Mouse (Mus musculus): ENCODE results near the gene D630039A03Rik. TPM values are rescaled to one million over a fixed set of nuclear protein-coding genes. Genes with fewer than 3 reads are reported as not detected.

D630039A03Rik gene
- polyA plus RNA-seq, 1 experiment from 2014 or later, result 0.06 TPM

DNA sequence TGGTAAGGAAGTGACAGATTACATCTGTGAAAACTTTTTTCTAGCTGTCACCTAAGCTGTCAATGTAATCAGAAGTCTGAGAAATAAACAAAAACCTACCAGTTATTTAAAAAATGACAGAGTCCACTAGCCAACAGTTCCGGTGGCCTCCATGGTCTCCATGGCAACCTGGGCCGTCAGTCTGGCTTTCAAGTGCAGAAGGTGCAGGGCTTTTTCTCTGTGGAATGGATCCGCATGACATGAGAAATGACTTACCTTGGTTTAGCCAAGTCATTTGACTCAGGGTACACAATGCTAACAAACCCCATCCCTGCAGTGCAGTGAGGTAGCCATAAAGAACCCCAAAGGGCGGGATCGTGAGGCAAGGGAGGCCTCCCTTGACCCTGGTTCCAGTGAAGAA lies 6.1 kb upstream of the D630039A03Rik start:
- ATAC-seq (ENCODE audit: low FRiP score, low read depth), result no peak
- Histone ChIP-seq H3K9ac (replicated peaks) (no peak overlapping the region), H3K9me3 (no peaks in the 10 kb centered on the region), H3K36me3 (no peaks in the 10 kb centered on the region), H3K27me3 (no peaks in the 10 kb centered on the region), H3K27ac (replicated peaks) (no peak overlapping the region), H3K4me2 (replicated peaks) (no peak overlapping the region), H3K4me3 (no peak overlapping the region), H3K4me1 (peaks cover 17% of the 10 kb centered on the region)
- 41% methylated on average over 5 of the region's 5 CpGs for WGBS

DNA sequence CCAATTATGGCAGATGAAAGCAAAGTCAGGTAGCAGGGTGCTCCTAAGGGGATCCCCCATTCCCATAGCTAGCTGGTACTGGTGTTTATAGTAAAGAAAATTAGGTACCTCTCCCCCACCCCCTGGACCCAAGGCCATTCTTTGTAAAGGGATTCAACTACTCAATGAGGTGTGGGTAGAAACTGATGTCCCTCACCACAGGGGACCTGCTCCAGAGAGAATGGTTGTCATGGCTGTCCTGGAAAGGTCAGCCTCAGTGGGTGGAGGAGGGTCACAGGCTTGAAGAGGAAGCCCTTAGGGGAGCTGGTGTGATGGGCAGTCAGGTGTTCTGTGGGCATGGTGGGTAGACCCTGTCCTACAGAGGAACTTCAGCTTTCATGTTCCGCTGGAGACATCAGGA lies 4.4 kb upstream of the D630039A03Rik start:
- no peaks in the 10 kb centered on the region for H3K36me3 ChIP-seq
- WGBS, result 65% methylated on average over 1 of the region's 1 CpGs
- no peak overlapping the region for H3K27ac ChIP-seq (replicated peaks)
- no peak for ATAC-seq (ENCODE audit: low FRiP score, low read depth)
- peaks cover 12% of the 10 kb centered on the region for H3K27me3 ChIP-seq
- H3K9me3 ChIP-seq, result no peaks in the 10 kb centered on the region
- peaks cover 17% of the 10 kb centered on the region for H3K4me1 ChIP-seq
- no peak overlapping the region for H3K4me2 ChIP-seq (replicated peaks)
- H3K9ac ChIP-seq (replicated peaks), result no peak overlapping the region
- no peak overlapping the region for H3K4me3 ChIP-seq

DNA sequence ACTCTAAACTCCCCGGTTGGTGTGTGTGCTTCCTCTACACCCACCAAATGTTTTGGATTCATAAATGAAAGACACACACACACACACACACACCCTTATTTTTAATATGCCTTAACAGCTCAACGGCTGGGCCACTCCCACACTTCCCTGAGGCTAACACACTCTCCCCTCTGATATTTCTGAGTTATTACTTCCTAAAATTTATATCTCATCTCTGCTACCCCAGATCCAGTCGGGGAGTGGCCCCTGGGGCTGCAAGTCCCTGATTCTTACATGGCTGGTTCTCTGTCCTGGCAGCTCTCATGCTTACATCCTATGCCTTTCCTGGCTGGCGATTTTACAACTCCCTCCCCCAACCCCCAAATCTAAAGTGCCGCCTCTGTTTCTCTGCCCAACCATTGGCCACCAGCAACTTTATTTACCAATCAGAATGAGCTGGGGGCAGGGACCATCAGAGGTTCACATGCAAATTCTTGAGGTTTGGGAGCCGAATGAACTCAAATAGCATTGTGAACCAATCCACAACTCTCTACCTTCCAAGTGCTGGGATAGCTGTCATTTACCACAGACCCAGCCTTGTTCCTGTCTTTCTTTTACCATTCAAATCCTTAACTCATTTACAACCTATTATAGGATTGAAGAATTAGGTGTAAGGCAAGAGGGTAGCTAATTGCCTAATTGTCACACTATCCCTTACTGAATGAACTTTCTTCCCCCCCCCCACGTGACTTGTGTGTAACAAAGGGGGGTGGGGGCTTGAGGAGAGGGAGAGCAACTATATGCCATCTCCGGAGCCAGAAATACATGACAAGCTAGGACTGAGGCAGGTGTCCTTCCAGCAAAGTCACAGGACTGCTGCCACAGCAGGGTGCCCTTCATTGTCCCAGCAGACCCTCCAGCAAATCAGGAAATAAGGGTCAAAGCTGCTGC lies 3.7 kb upstream of the D630039A03Rik start:
- WGBS, result 16% methylated on average over 8 of the region's 8 CpGs
- Histone ChIP-seq H3K4me3 (no peak overlapping the region), H3K4me1 (peaks cover 17% of the 10 kb centered on the region), H3K36me3 (no peaks in the 10 kb centered on the region), H3K27ac (replicated peaks) (no peak overlapping the region), H3K27me3 (peaks cover 17% of the 10 kb centered on the region), H3K9ac (replicated peaks) (no peak overlapping the region), H3K9me3 (no peaks in the 10 kb centered on the region), H3K4me2 (replicated peaks) (no peak overlapping the region)
- ATAC-seq (ENCODE audit: low FRiP score, low read depth), result 0 out of 2 replicates have a peak, but pooled peaks have one; percentile 27

DNA sequence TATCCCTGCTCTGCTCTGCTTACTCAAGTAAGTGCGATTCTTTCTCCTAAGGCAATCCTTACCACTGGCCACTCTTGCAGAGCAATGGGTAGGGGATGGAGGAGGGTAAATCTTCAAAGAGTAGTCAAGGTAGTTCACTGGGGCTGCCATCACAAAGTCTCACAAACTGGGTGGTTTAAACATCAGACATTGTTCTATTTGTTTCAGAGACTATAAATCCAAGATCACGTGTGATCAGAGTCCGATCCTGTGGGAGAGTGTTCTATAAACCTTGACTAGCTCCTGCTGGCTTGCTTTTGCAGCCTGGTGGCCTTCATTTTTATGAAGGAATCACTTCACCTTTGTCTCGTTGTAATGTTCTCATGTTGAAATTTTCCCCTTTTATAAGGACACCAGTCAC lies 614 bp upstream of the D630039A03Rik start:
- no peaks in the 10 kb centered on the region for H3K36me3 ChIP-seq
- peaks cover 17% of the 10 kb centered on the region for H3K27me3 ChIP-seq
- no peak overlapping the region for H3K4me2 ChIP-seq (replicated peaks)
- no peaks in the 10 kb centered on the region for H3K9me3 ChIP-seq
- no peak for ATAC-seq (ENCODE audit: low FRiP score, low read depth)
- H3K27ac ChIP-seq (replicated peaks), result no peak overlapping the region
- WGBS, result 84% methylated on average over 4 of the region's 4 CpGs
- no peak overlapping the region for H3K4me3 ChIP-seq
- peaks cover 10% of the 10 kb centered on the region for H3K4me1 ChIP-seq
- H3K9ac ChIP-seq (replicated peaks), result no peak overlapping the region

DNA sequence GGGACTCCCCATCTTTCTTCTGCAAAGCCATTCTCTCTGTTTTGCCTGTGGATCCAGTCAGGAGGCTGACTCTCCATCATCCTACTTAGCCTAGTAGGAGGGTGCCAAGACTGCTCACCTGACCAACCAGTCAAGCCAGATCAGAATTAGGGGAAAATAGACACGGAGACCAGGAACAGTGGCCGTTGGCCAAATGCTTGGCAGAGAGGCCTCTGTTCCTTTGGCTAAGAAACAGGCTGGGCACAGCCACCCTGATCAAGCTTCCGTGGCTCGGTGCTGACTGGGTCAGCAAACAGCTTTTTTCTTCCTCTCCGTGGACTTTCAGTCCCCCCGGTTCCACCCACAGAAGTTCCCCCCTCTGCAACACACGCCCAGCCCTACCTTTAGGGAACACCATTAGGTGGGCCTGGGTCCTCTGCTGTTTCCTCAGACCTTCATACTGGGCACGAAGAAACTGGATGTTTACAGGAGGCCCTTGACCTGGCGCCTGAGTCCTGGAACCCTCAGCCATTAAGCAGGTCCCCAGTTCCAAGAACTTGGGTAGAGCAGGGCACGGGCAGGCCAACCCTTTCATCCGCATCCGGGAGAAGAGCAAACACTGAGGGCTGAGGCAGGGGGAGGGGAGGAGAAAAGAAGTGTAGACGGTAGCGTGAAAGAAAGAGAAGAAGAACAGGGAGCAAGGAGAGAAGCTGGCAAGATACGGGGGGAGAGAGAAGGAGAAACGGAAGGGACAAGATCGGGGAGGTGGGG lies 706 bp downstream of the D630039A03Rik start:
- 42% methylated on average over 17 of the region's 17 CpGs for WGBS
- no peaks in the 10 kb centered on the region for H3K9me3 ChIP-seq
- no peak overlapping the region; the same call in 1 of the 2 replicates for H3K4me2 ChIP-seq (replicated peaks)
- no peak overlapping the region for H3K4me3 ChIP-seq
- H3K9ac ChIP-seq (replicated peaks), result no peak overlapping the region
- ATAC-seq (ENCODE audit: low FRiP score, low read depth), result no peak
- H3K36me3 ChIP-seq, result no peaks in the 10 kb centered on the region
- H3K27ac ChIP-seq (replicated peaks), result no peak overlapping the region
- H3K4me1 ChIP-seq, result peaks cover 10% of the 10 kb centered on the region
- H3K27me3 ChIP-seq, result peaks cover 17% of the 10 kb centered on the region

DNA sequence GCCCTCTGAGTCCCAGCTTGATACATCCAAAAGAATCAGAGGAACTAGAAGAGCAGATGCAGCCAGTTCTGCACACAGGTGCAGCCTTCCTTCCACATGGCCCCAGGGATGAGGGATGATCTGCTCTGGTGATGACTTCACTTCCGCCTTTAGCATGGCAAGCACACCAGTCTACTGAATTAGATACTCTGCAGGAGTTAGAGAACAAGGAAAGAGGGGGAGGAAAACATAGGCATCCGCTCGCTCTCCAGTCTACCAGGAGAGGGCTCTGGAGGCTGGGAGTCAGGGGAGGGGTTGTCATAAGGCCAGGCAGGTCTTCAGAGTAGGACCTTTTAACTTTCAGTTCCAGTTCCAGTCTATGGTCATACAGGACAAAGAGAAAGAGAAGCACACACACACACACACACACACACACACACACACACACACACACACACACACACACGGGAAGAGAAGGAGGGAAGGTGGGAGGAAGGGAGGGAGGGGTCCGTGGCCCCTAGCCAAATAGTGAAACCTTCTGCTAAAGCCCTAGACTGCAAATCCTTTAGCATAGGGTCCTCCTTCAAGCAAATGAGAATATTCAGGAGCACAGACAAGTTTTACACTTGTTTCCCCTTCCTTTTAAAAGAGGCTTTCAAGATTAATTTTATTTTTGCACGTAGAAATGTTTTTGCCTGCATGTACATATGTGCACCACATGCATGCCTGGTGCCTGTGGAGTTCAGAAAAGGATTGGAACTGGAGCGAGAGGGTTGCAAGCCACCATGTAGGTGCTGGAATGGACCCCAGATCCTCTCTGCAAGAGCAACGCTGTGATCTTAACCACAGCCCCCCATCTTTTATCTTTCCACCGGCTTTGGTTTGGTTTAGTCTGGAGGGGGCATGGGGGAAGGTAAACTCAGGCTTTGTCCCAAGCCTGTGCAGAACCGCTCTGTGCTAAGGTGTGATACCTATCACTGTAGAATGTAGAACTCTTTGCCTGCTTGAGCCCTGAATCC lies 1.6 kb downstream of the D630039A03Rik start:
- Histone ChIP-seq H3K27ac (replicated peaks) (no peak overlapping the region), H3K9me3 (no peaks in the 10 kb centered on the region), H3K27me3 (peaks cover 17% of the 10 kb centered on the region), H3K4me3 (no peak overlapping the region), H3K9ac (replicated peaks) (no peak overlapping the region), H3K4me1 (peaks cover 3% of the 10 kb centered on the region; the same call in 1 of the 2 replicates), H3K36me3 (no peaks in the 10 kb centered on the region), H3K4me2 (replicated peaks) (no peak overlapping the region)
- whole genome bisulfite sequencing, result 82% methylated on average over 9 of the region's 10 CpGs
- ATAC-seq (ENCODE audit: low FRiP score, low read depth), result no peak

DNA sequence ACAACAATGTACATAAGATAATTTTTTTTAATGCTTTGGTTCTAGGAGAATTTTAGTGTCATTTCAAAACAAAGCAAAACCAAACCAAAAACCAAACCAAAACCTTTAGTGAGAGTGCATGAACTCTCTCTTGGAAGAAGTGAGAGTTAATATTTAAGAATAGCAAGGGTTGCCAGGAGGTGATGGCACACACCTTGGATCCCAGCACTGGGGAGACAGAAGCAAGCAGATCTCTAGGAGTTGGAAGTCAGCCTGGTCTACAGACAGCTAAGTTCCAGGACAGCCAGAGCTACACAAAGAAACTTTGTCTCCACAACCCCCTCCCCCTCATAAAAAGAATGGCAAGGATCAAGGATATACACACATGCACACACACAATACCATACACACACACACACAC lies 3.1 kb downstream of the D630039A03Rik start:
- no peak for ATAC-seq (ENCODE audit: low FRiP score, low read depth)
- no peaks in the 10 kb centered on the region for H3K4me1 ChIP-seq
- no peak overlapping the region for H3K27ac ChIP-seq (replicated peaks)
- H3K9me3 ChIP-seq, result no peaks in the 10 kb centered on the region
- H3K4me3 ChIP-seq, result no peak overlapping the region
- no peaks in the 10 kb centered on the region for H3K36me3 ChIP-seq
- H3K9ac ChIP-seq (replicated peaks), result no peak overlapping the region
- H3K27me3 ChIP-seq, result peaks cover 17% of the 10 kb centered on the region
- no peak overlapping the region for H3K4me2 ChIP-seq (replicated peaks)

DNA sequence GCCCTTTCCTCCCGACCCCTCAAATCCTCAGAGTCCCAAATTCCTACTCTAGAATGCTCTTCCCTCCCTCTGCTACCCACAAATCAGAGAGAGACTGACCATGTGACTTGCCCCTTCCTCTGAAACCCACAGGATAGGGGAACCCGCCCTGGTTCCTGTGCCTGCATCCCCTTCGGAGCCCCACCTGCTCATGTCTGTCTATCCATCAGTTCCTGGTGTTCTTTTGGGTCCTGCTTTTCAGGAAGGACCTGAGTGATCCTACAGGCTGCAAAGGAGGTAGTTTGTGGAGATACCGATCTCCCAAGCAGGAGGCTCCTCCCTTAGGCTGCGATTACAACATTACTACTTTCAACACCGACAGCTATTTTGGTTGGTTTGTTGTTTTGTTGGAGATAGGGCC lies 7.2 kb downstream of the D630039A03Rik start:
- H3K9ac ChIP-seq (replicated peaks), result no peak overlapping the region
- no peaks in the 10 kb centered on the region for H3K9me3 ChIP-seq
- H3K36me3 ChIP-seq, result no peaks in the 10 kb centered on the region
- no peak for ATAC-seq (ENCODE audit: low FRiP score, low read depth)
- WGBS, result 83% methylated on average over 6 of the region's 6 CpGs
- H3K4me1 ChIP-seq, result peaks cover 4% of the 10 kb centered on the region; the same call in 1 of the 2 replicates
- no peak overlapping the region for H3K4me2 ChIP-seq (replicated peaks)
- H3K27me3 ChIP-seq, result no peaks in the 10 kb centered on the region
- H3K27ac ChIP-seq (replicated peaks), result no peak overlapping the region
- no peak overlapping the region for H3K4me3 ChIP-seq

DNA sequence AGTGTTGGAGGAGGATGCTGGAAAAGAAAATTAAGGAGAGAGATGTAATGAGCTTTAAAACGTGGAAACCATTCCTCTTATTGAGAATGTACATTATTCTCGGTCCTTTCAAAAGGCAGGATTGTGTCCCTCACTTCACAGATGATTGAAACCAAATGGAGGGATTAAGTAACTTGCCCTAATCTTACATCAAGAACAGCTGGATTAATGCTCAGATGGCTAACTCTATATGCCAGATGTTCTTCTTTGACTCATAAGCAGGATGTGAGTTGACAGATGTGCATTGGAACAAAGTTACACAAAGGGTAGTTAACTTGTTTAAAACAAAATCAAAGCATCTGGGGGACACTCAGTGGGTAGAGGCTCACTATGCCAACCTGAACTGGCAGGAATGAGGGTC lies 9.4 kb downstream of the D630039A03Rik start:
- WGBS, result 20% methylated on average over 2 of the region's 2 CpGs
- Histone ChIP-seq H3K4me1 (peaks cover 4% of the 10 kb centered on the region; the same call in 1 of the 2 replicates), H3K27me3 (no peaks in the 10 kb centered on the region), H3K27ac (replicated peaks) (no peak overlapping the region), H3K9ac (replicated peaks) (no peak overlapping the region), H3K4me2 (replicated peaks) (no peak overlapping the region), H3K9me3 (no peaks in the 10 kb centered on the region), H3K36me3 (no peaks in the 10 kb centered on the region), H3K4me3 (no peak overlapping the region)
- no peak for ATAC-seq (ENCODE audit: low FRiP score, low read depth)

DNA sequence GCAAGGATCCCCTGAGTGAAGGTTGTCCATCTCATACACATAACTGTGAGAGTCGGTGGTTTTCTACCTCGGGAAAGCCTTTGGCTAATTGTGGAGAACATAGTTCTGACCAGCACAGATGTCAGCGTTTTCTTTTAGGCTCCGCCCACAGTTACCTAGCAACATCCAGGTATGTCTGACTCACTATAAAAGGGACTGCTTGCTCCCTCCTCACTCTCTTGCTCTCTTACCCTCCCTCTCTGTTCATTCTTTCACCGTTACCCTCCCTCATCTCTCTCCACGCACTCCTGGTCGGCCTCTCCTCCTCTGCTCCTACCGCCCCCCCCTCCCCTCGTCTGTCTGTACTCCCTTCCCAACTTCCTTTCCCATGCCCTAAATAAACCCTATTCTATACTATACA lies 11.5 kb downstream of the D630039A03Rik start:
- ATAC-seq (ENCODE audit: low FRiP score, low read depth), result peak; percentile 14; the same call in 1 of the 2 replicates
- no peak overlapping the region for H3K4me3 ChIP-seq
- no peak overlapping the region for H3K4me2 ChIP-seq (replicated peaks)
- H3K27me3 ChIP-seq, result no peaks in the 10 kb centered on the region
- 35% methylated on average over 9 of the region's 9 CpGs for WGBS
- peaks cover 4% of the 10 kb centered on the region; the same call in 1 of the 2 replicates for H3K4me1 ChIP-seq
- H3K9me3 ChIP-seq, result no peaks in the 10 kb centered on the region
- H3K36me3 ChIP-seq, result no peaks in the 10 kb centered on the region
- no peak overlapping the region for H3K9ac ChIP-seq (replicated peaks)
- H3K27ac ChIP-seq (replicated peaks), result no peak overlapping the region

DNA sequence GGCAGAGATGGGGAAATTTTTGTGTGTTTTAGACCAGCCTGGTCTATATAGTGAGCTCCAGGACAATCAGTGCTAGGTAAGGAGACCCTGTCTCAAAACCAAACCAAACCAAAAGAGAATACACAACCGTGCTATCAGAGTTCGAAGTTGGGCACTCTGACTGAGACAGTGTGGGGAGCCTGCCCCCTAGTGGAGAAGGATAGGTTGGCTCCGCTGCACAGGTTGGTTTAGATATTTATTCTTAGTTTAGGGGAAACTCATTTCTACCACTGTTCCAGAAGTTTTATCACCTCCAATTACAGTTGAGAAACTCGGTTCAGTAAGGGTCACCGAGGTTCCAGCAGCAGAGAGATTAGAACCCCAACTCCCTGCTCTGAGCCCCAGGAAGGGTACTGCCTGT lies 11.9 kb downstream of the D630039A03Rik start:
- Histone ChIP-seq H3K9me3 (no peaks in the 10 kb centered on the region), H3K4me3 (no peak overlapping the region), H3K4me2 (replicated peaks) (no peak overlapping the region), H3K27me3 (no peaks in the 10 kb centered on the region), H3K9ac (replicated peaks) (no peak overlapping the region), H3K36me3 (no peaks in the 10 kb centered on the region), H3K27ac (replicated peaks) (no peak overlapping the region), H3K4me1 (peaks cover 4% of the 10 kb centered on the region; the same call in 1 of the 2 replicates)
- peak; percentile 65; the same call in 1 of the 2 replicates for ATAC-seq (ENCODE audit: low FRiP score, low read depth)
- WGBS, result 11% methylated on average over 5 of the region's 5 CpGs
